21 mouse cellular contexts compared by ENCODE assay signal in genomic region chr4:89514981-89515380, GRCm38 (mm10).
DNase-seq lines count a peak whose midpoint lies in the region; ATAC-seq and TF ChIP-seq lines count a peak whose summit lies in the region.
"Had no signal": no experiment of that assay in that cellular context is flagged by ENCODE, and none has a peak within 500 bp of the region (broad histone marks: within the 10 kb centered on the region; RNA-seq: fewer than 3 reads in every experiment).

No protein-coding gene starts in this region.

- H3K9me3 ChIP-seq in megakaryocyte, embryonic 14.5 days = no peaks in the 10 kb centered on the region
- H3K9me3 ChIP-seq: embryonic facial prominence, embryonic 15.5 days; forebrain, embryonic 15.5 days; heart, embryonic 15.5 days; hindbrain, embryonic 13.5 days had no signal

- CTCF ChIA-PET in Patski (lab: Charles Lee) = interaction anchor here (1.5 kb wide), 1 partner anchor 369 kb away, joined by 3 read pairs; no protein-coding TSS in a partner anchor

- H3K27me3 ChIP-seq in megakaryocyte, embryonic 14.5 days (replicated peaks) = no peaks in the 10 kb centered on the region
- no peaks in the 10 kb centered on the region for H3K27me3 ChIP-seq in Patski
- H3K27me3 ChIP-seq: forebrain, embryonic 15.5 days; heart, embryonic 15.5 days; hindbrain, embryonic 13.5 days had no signal

- TF ChIP-seq CTCF in Patski (IDR thresholded peaks at IDR 0.05) = no peak

- POLR2A ChIA-PET in Patski (lab: Charles Lee) = no interaction called here

- no peaks in the 10 kb centered on the region for H3K36me3 ChIP-seq in megakaryocyte, embryonic 14.5 days (replicated peaks; ENCODE audit: low read length)
- H3K36me3 ChIP-seq: embryonic facial prominence, embryonic 15.5 days; forebrain, embryonic 15.5 days; G1E; heart, embryonic 15.5 days; hindbrain, embryonic 13.5 days had no signal

- peak overlapping the region; percentile 30 for H3K4me3 ChIP-seq in megakaryocyte, embryonic 14.5 days (replicated peaks)
- H3K4me3 ChIP-seq: embryonic facial prominence, embryonic 15.5 days; forebrain, embryonic 15.5 days; heart, adult 2 months; heart, embryonic 15.5 days; hindbrain, embryonic 13.5 days had no signal

- in situ Hi-C loops in Patski (cut with MboI; ENCODE audit: low pct_unique_long_range_greater_than_20kb) = loop anchor here (25.0 kb wide), 2 partner anchors 153 to 228 kb away; partner anchors contain the start of gene Cdkn2a

- no peak for DNase-seq in Patski (ENCODE audit: low read depth, low spot score)
- DNase-seq in thymus, adult 18-20 months = no peak
- no peak for DNase-seq in ovary, postnatal 10 days (ENCODE audit: low spot score)
- DNase-seq in urinary bladder, adult 2 months (ENCODE audit: low spot score) = no peak
- DNase-seq: adrenal gland, adult 2 months; adrenal gland, postnatal 25 days; cerebellum, adult 2 months; cerebellum, postnatal 10 days; embryo, embryonic 11 days; gastrocnemius, postnatal 10 days; heart, adult 2 months; heart, postnatal 14 days had no signal

- H3K4me1 ChIP-seq in megakaryocyte, embryonic 14.5 days = peaks cover 63% of the 10 kb centered on the region
- H3K4me1 ChIP-seq: forebrain, embryonic 15.5 days; heart, embryonic 15.5 days; hindbrain, embryonic 13.5 days had no signal

- ATAC-seq in megakaryocyte, adult 5-6 weeks (ENCODE audit: poor library complexity, severe bottlenecking) = no peak
- ATAC-seq in Patski = peak; percentile 60
- ATAC-seq in granulocyte monocyte progenitor cell, adult 5-6 weeks (replicated peaks; ENCODE audit: poor library complexity, severe bottlenecking) = peak; percentile 50; the same call in 1 of the 2 replicates
- ATAC-seq: forebrain, embryonic 15.5 days; hindbrain, postnatal 0 days had no signal
